ENCODE assay signal across 28 mouse cellular contexts in the genomic region with DNA sequence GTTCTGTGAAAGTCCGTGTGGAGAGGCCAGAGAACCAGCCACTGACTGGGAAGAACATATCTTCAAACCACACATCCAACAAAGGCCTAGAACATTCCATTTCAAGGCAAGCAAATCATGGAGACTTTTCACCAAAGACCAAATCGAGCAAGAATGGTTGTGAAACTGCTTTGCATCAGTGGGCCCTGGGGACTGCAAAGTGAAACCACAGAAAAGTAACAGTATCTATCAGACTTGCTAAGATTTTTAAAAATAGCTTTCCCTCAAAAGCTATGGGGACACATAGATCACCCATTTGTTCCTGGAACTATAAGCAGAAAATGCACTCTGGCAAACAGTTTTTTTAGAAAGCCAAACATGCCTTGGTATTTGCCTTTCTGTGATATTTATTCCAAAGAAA. TPM values are rescaled to one million over a fixed set of nuclear protein-coding genes. Genes with fewer than 3 reads are reported as not detected.
DNase-seq lines count a peak whose midpoint lies in the region; ATAC-seq and TF ChIP-seq lines count a peak whose summit lies in the region.
"Had no signal": no experiment of that assay in that cellular context is flagged by ENCODE, and none has a peak within 500 bp of the region (broad histone marks: within the 10 kb centered on the region; RNA-seq: fewer than 3 reads in every experiment).

No protein-coding gene starts in this region.

- no peak for TF ChIP-seq CTCF in intestine, postnatal 0 days (IDR thresholded peaks at IDR 0.05; ENCODE audit: low read depth)
- TF ChIP-seq CTCF in stomach, postnatal 0 days (IDR thresholded peaks at IDR 0.05; ENCODE audit: low read depth): no peak

- no peaks in the 10 kb centered on the region for H3K27me3 ChIP-seq in intestine, embryonic 14.5 days (replicated peaks; ENCODE audit: control insufficient read depth, insufficient read depth, low read length)
- H3K27me3 ChIP-seq in intestine, postnatal 0 days (replicated peaks; ENCODE audit: control insufficient read depth, insufficient read depth, low read length): no peaks in the 10 kb centered on the region
- no peaks in the 10 kb centered on the region for H3K27me3 ChIP-seq in stomach, postnatal 0 days (ENCODE audit: control insufficient read depth, insufficient read depth, low read length)
- H3K27me3 ChIP-seq in forebrain, embryonic 10.5 days (ENCODE audit: poor library complexity, severe bottlenecking): no peaks in the 10 kb centered on the region
- H3K27me3 ChIP-seq: embryonic facial prominence, embryonic 13.5 days; forebrain, embryonic 13.5 days; heart, embryonic 15.5 days; hindbrain, embryonic 13.5 days; Patski had no signal

- no peak overlapping the region for H3K9ac ChIP-seq in intestine, embryonic 14.5 days (ENCODE audit: low read length)
- H3K9ac ChIP-seq in intestine, postnatal 0 days (ENCODE audit: low read depth, low read length): no peak overlapping the region
- no peak overlapping the region for H3K9ac ChIP-seq in stomach, postnatal 0 days (ENCODE audit: low read length)
- H3K9ac ChIP-seq: embryonic facial prominence, embryonic 13.5 days; forebrain, embryonic 13.5 days; heart, embryonic 15.5 days; hindbrain, embryonic 13.5 days had no signal

- H3K9me3 ChIP-seq in intestine, embryonic 14.5 days (ENCODE audit: control insufficient read depth, low read length): no peaks in the 10 kb centered on the region
- no peaks in the 10 kb centered on the region for H3K9me3 ChIP-seq in intestine, postnatal 0 days (ENCODE audit: control insufficient read depth)
- no peaks in the 10 kb centered on the region for H3K9me3 ChIP-seq in stomach, postnatal 0 days (ENCODE audit: control insufficient read depth, low read length)
- H3K9me3 ChIP-seq in forebrain, embryonic 10.5 days: no peaks in the 10 kb centered on the region
- H3K9me3 ChIP-seq: embryonic facial prominence, embryonic 13.5 days; forebrain, embryonic 13.5 days; heart, embryonic 15.5 days; hindbrain, embryonic 10.5 days; hindbrain, embryonic 13.5 days had no signal

- DNase-seq in intestine, embryonic 14.5 days (ENCODE audit: low spot score): peak; percentile 4
- DNase-seq in B cell, adult 2 months: peak; percentile 55 to 62
- peak; percentile 60 for DNase-seq in adipocyte (ENCODE audit: low spot score)
- peak; percentile 4 for DNase-seq in stomach, postnatal 0 days (ENCODE audit: low spot score)
- no peak for DNase-seq in layer of hippocampus, postnatal 36 days
- DNase-seq in forebrain, embryonic 10.5 days (ENCODE audit: extremely low spot score, low spot score): no peak
- DNase-seq in right cerebral cortex, postnatal 14 days: no peak
- DNase-seq: adrenal gland, adult 8-10 months; cerebellum, adult 2 months; cerebellum, adult 9-11 months; cerebellum, postnatal 25 days; gastrocnemius, postnatal 10 days; gastrocnemius, postnatal 36 days; heart, postnatal 10 days; heart, postnatal 36 days had no signal

- H3K27ac ChIP-seq in intestine, embryonic 14.5 days (ENCODE audit: low read depth): no peak overlapping the region
- no peak overlapping the region for H3K27ac ChIP-seq in intestine, postnatal 0 days (ENCODE audit: low read depth, low read length)
- no peak overlapping the region for H3K27ac ChIP-seq in stomach, postnatal 0 days (replicated peaks)
- no peak overlapping the region for H3K27ac ChIP-seq in forebrain, embryonic 10.5 days
- H3K27ac ChIP-seq: embryonic facial prominence, embryonic 13.5 days; forebrain, embryonic 13.5 days; heart, embryonic 15.5 days; hindbrain, embryonic 10.5 days; hindbrain, embryonic 13.5 days had no signal

- H3K4me3 ChIP-seq in intestine, embryonic 14.5 days (ENCODE audit: low read depth, low read length): no peak overlapping the region
- H3K4me3 ChIP-seq in intestine, postnatal 0 days (ENCODE audit: low read depth, low read length): no peak overlapping the region
- H3K4me3 ChIP-seq in stomach, postnatal 0 days (ENCODE audit: low read depth, low read length): no peak overlapping the region
- no peak overlapping the region for H3K4me3 ChIP-seq in forebrain, embryonic 10.5 days
- H3K4me3 ChIP-seq: embryonic facial prominence, embryonic 13.5 days; erythroblast, embryonic 14.5 days; forebrain, embryonic 13.5 days; heart, embryonic 15.5 days; hindbrain, embryonic 10.5 days; hindbrain, embryonic 13.5 days had no signal

- WGBS in intestine, embryonic 14.5 days: 80% methylated on average over 2 of the region's 2 CpGs
- WGBS in intestine, postnatal 0 days: 76% methylated on average over 2 of the region's 2 CpGs
- 61% methylated on average over 2 of the region's 2 CpGs for WGBS in stomach, postnatal 0 days
- 82% methylated on average over 2 of the region's 2 CpGs for WGBS in forebrain, embryonic 10.5 days

- H3K4me2 ChIP-seq in intestine, embryonic 14.5 days (ENCODE audit: low read length): no peak overlapping the region
- H3K4me2 ChIP-seq in intestine, postnatal 0 days (replicated peaks; ENCODE audit: low read depth): no peak overlapping the region
- H3K4me2 ChIP-seq in stomach, postnatal 0 days (replicated peaks; ENCODE audit: low read depth): no peak overlapping the region
- H3K4me2 ChIP-seq: embryonic facial prominence, embryonic 13.5 days; forebrain, embryonic 13.5 days; heart, embryonic 11.5 days; heart, embryonic 15.5 days; hindbrain, embryonic 13.5 days had no signal

- no peaks in the 10 kb centered on the region for H3K4me1 ChIP-seq in intestine, embryonic 14.5 days (replicated peaks; ENCODE audit: control insufficient read depth, insufficient read depth, low read length)
- H3K4me1 ChIP-seq in intestine, postnatal 0 days (replicated peaks; ENCODE audit: control insufficient read depth, insufficient read depth, low read length): no peaks in the 10 kb centered on the region
- H3K4me1 ChIP-seq in stomach, postnatal 0 days (replicated peaks; ENCODE audit: control insufficient read depth, insufficient read depth): no peaks in the 10 kb centered on the region
- H3K4me1 ChIP-seq in forebrain, embryonic 10.5 days: no peaks in the 10 kb centered on the region
- H3K4me1 ChIP-seq: embryonic facial prominence, embryonic 13.5 days; forebrain, embryonic 13.5 days; heart, embryonic 15.5 days; hindbrain, embryonic 10.5 days; hindbrain, embryonic 13.5 days had no signal

- no peaks in the 10 kb centered on the region for H3K36me3 ChIP-seq in intestine, embryonic 14.5 days (ENCODE audit: control insufficient read depth, insufficient read depth, low read length)
- no peaks in the 10 kb centered on the region for H3K36me3 ChIP-seq in intestine, postnatal 0 days (ENCODE audit: control insufficient read depth, insufficient read depth)
- no peaks in the 10 kb centered on the region for H3K36me3 ChIP-seq in stomach, postnatal 0 days (ENCODE audit: control insufficient read depth, insufficient read depth, low read length)
- H3K36me3 ChIP-seq in forebrain, embryonic 10.5 days (replicated peaks): no peaks in the 10 kb centered on the region
- H3K36me3 ChIP-seq: embryonic facial prominence, embryonic 13.5 days; heart, embryonic 15.5 days; hindbrain, embryonic 10.5 days had no signal

- no peak for ATAC-seq in intestine, embryonic 14.5 days (replicated peaks; ENCODE audit: low FRiP score, low TSS enrichment, low read depth)
- no peak for ATAC-seq in intestine, postnatal 0 days
- no peak for ATAC-seq in stomach, postnatal 0 days (ENCODE audit: low FRiP score, low TSS enrichment)
- ATAC-seq: CD4-positive, CD25-positive, alpha-beta regulatory T cell, adult 4 months; forebrain, embryonic 13.5 days; forebrain, embryonic 16.5 days; hindbrain, embryonic 16.5 days; intestine, embryonic 16.5 days; Patski had no signal

- no peak for TF ChIP-seq EP300 in stomach, postnatal 0 days (optimal IDR thresholded peaks at IDR 0.05)

RNA-seq across cellular contexts. Expression of gene Enpp5, which starts 12.3 kb away (rescaled TPM):
- polyA plus RNA-seq in intestine, embryonic 14.5 days (2014; fragmentation: Nextera tagmentation; extraction: Ambion mirVana): 17.8 and 18.5 TPM in 2 replicates
- 33.8 and 43.1 TPM in 2 replicates for polyA plus RNA-seq in intestine, postnatal 0 days (2015; fragmentation: Nextera tagmentation; extraction: Ambion mirVana)
- polyA plus RNA-seq in stomach, postnatal 0 days (2015; fragmentation: Nextera tagmentation; extraction: Ambion mirVana): 18.7 and 21.3 TPM in 2 replicates
- total RNA-seq in layer of hippocampus, postnatal 36 days (2021): 100 to 1,000 TPM; 149 to 157 TPM
- 6.9 and 7.0 TPM in 2 replicates for polyA plus RNA-seq in forebrain, embryonic 10.5 days (2016; fragmentation: Nextera tagmentation; extraction: Ambion mirVana)

RNA-seq across cellular contexts. Expression of gene Enpp4, which starts 14.7 kb away (rescaled TPM):
- polyA plus RNA-seq in intestine, embryonic 14.5 days (2014; fragmentation: Nextera tagmentation; extraction: Ambion mirVana): 5.8 and 6.2 TPM in 2 replicates
- polyA plus RNA-seq in intestine, postnatal 0 days (2015; fragmentation: Nextera tagmentation; extraction: Ambion mirVana): 3.1 and 3.6 TPM in 2 replicates
- 4.4 and 5.0 TPM in 2 replicates for polyA plus RNA-seq in stomach, postnatal 0 days (2015; fragmentation: Nextera tagmentation; extraction: Ambion mirVana)
- 10 to 100 TPM; 15.5 to 16.1 TPM for total RNA-seq in layer of hippocampus, postnatal 36 days (2021)
- 2.9 and 3.5 TPM in 2 replicates for polyA plus RNA-seq in forebrain, embryonic 10.5 days (2016; fragmentation: Nextera tagmentation; extraction: Ambion mirVana)

Comparison
In these comparisons a context has a peak if more than half of its experiments do, and no peak if none do; other contexts are left out.
1. DNase-seq: peak in intestine, embryonic 14.5 days (single experiment), B cell, adult 2 months (2 of 2), adipocyte (single experiment) and stomach, postnatal 0 days (single experiment); none in layer of hippocampus, postnatal 36 days (0 of 2), forebrain, embryonic 10.5 days (single experiment) and right cerebral cortex, postnatal 14 days (single experiment).